Mouse (Mus musculus) midbrain, embryonic 14.5 days (tissue): ENCODE results near the gene Furin. TPM values are rescaled to one million over a fixed set of nuclear protein-coding genes. Genes with fewer than 3 reads are reported as not detected.
A peak's percentile ranks its signal among the peaks of the same experiment; 100 is the strongest.

Source experiments
- ATAC-seq: fragments of 200-750 bp; cut with Nextera tagmentation; 2 replicates; pipeline ENCODE4 v1.8.0; 2017; ENCODE audit warnings: moderate number of reproducible peaks, moderate library complexity; ENCODE audit not compliant: low FRiP score, low TSS enrichment
- DNase-seq: peaks from one replicate; pipeline ENCODE4 v3.0.0-alpha.2; 2015
- H3K27ac ChIP-seq: fragments of 300-500 bp; sonication (generic); replicated peaks from 2 replicates; pipeline ENCODE4 v1.5.1; 2014; ENCODE audit warnings: mild to moderate bottlenecking, low read depth, low read length, moderate library complexity
- H3K27me3 ChIP-seq: fragments of 300-500 bp; sonication (generic); 2 replicates; pipeline ENCODE4 v1.6.1; 2014; ENCODE audit warnings: low read length, control low read depth, mixed read lengths; ENCODE audit not compliant: control insufficient read depth, insufficient read depth
- H3K36me3 ChIP-seq: fragments of 300-500 bp; sonication (generic); 2 replicates; pipeline ENCODE4 v1.6.1; 2014; ENCODE audit warnings: low read length, control low read depth; ENCODE audit not compliant: control insufficient read depth, insufficient read depth
- H3K4me1 ChIP-seq: fragments of 300-500 bp; sonication (generic); 2 replicates; pipeline ENCODE4 v1.6.1; 2014; ENCODE audit warnings: mild to moderate bottlenecking, antibody characterized with exemption, low read length, control low read depth; ENCODE audit not compliant: control insufficient read depth, insufficient read depth
- H3K4me2 ChIP-seq: fragments of 300-500 bp; sonication (generic); 2 replicates; pipeline ENCODE4 v1.6.1; 2014; ENCODE audit warnings: mild to moderate bottlenecking, low read length, moderate library complexity
- H3K4me3 ChIP-seq: fragments of 300-500 bp; sonication (generic); replicated peaks from 2 replicates; pipeline ENCODE4 v1.5.1; 2014; ENCODE audit warnings: low read depth, low read length
- H3K9ac ChIP-seq: fragments of 300-500 bp; sonication (generic); replicated peaks from 2 replicates; pipeline ENCODE4 v1.6.1; 2014; ENCODE audit warnings: mild to moderate bottlenecking, low read length, moderate library complexity
- H3K9me3 ChIP-seq: fragments of 300-500 bp; sonication (generic); 2 replicates; pipeline ENCODE4 v1.6.1; 2016; ENCODE audit warnings: low read length, control low read depth, mixed read lengths; ENCODE audit not compliant: control insufficient read depth
- WGBS: fragments of 180-500 bp; shearing (Covaris S2); extraction: QIAGEN DNeasy Blood & Tissue Kit; methylation state at CpG from one replicate; pipeline ENCODE4 v1.1.7; 2014; 5-methylcytosine and 5-hydroxymethylcytosine counted together
- polyA plus RNA-seq: library from polyadenylated mRNA; unstranded; fragments of >200 nt; fragmentation: Nextera tagmentation; extraction: Ambion mirVana; gene quantifications from 2 replicates; pipeline ENCODE4 v1.2.1, GENCODE M21; 2014

Furin gene
- polyA plus RNA-seq, 1 experiment from 2014 or later = 4.9 TPM

GRCm38 (mm10) chr7:80352920-80353319 is 52.3 kb downstream of the Furin start:
- H3K9me3 ChIP-seq = no peaks in the 10 kb centered on the region
- no peak for ATAC-seq
- H3K27me3 ChIP-seq = no peaks in the 10 kb centered on the region
- no peak for DNase-seq
- H3K27ac ChIP-seq = no peak overlapping the region
- H3K9ac ChIP-seq = no peak overlapping the region
- H3K36me3 ChIP-seq = peaks cover 71% of the 10 kb centered on the region
- 93% methylated on average over 8 of the region's 8 CpGs for WGBS
- H3K4me3 ChIP-seq = no peak overlapping the region
- H3K4me2 ChIP-seq = no peak overlapping the region
- H3K4me1 ChIP-seq = no peaks in the 10 kb centered on the region

GRCm38 (mm10) chr7:80350808-80351207 is 54.4 kb downstream of the Furin start:
- WGBS = 78% methylated on average over 2 of the region's 2 CpGs
- Histone ChIP-seq H3K9ac (no peak overlapping the region), H3K27me3 (no peaks in the 10 kb centered on the region), H3K27ac (no peak overlapping the region), H3K4me2 (no peak overlapping the region), H3K36me3 (peaks cover 52% of the 10 kb centered on the region), H3K9me3 (no peaks in the 10 kb centered on the region), H3K4me3 (no peak overlapping the region), H3K4me1 (no peaks in the 10 kb centered on the region)
- ATAC-seq (no peak), DNase-seq (no peak)

GRCm38 (mm10) chr7:80347670-80348586 is 57.3 kb downstream of the Furin start:
- peaks cover 6% of the 10 kb centered on the region; the same call in 1 of the 2 replicates for H3K4me1 ChIP-seq
- no peak overlapping the region for H3K9ac ChIP-seq
- ATAC-seq (no peak), DNase-seq (no peak)
- H3K36me3 ChIP-seq = peaks cover 30% of the 10 kb centered on the region
- no peak overlapping the region for H3K4me2 ChIP-seq
- H3K4me3 ChIP-seq = no peak overlapping the region
- 77% methylated on average over 13 of the region's 13 CpGs for WGBS
- no peaks in the 10 kb centered on the region for H3K9me3 ChIP-seq
- H3K27me3 ChIP-seq = no peaks in the 10 kb centered on the region
- no peak overlapping the region for H3K27ac ChIP-seq

- Histone ChIP-seq H3K9me3 (no peaks in the 10 kb centered on the region), H3K27me3 (no peaks in the 10 kb centered on the region), H3K4me3 (no peak overlapping the region), H3K36me3 (peaks cover 19% of the 10 kb centered on the region), H3K4me2 (no peak overlapping the region), H3K9ac (no peak overlapping the region), H3K4me1 (peaks cover 15% of the 10 kb centered on the region), H3K27ac (no peak overlapping the region)
- 87% methylated on average over 5 of the region's 5 CpGs for WGBS
- ATAC-seq = no peak
- no peak for DNase-seq
Measured at GRCm38 (mm10) chr7:80346830-80347229, 58.4 kb downstream of the Furin start.

GRCm38 (mm10) chr7:80346173-80346572 is 59.1 kb downstream of the Furin start:
- no peak overlapping the region for H3K27ac ChIP-seq
- no peaks in the 10 kb centered on the region for H3K27me3 ChIP-seq
- no peak for DNase-seq
- no peak overlapping the region for H3K4me3 ChIP-seq
- ATAC-seq = no peak
- 95% methylated on average over 9 of the region's 9 CpGs for WGBS
- peaks cover 14% of the 10 kb centered on the region for H3K36me3 ChIP-seq
- H3K9me3 ChIP-seq = no peaks in the 10 kb centered on the region
- peaks cover 21% of the 10 kb centered on the region for H3K4me1 ChIP-seq
- no peak overlapping the region for H3K4me2 ChIP-seq
- no peak overlapping the region for H3K9ac ChIP-seq

GRCm38 (mm10) chr7:80343270-80344018 is 61.8 kb downstream of the Furin start:
- peaks cover 32% of the 10 kb centered on the region for H3K4me1 ChIP-seq
- H3K9ac ChIP-seq = peak overlapping the region; percentile 70
- WGBS = 27% methylated on average over 19 of the region's 19 CpGs
- H3K9me3 ChIP-seq = no peaks in the 10 kb centered on the region
- H3K36me3 ChIP-seq = no peaks in the 10 kb centered on the region
- peak overlapping the region; percentile 70 for H3K27ac ChIP-seq
- ATAC-seq = peak; percentile 11; the same call in 1 of the 2 replicates
- H3K4me2 ChIP-seq = peak overlapping the region; percentile 76
- no peak for DNase-seq
- H3K4me3 ChIP-seq = peak overlapping the region; percentile 44
- H3K27me3 ChIP-seq = no peaks in the 10 kb centered on the region

- Histone ChIP-seq H3K4me1 (peaks cover 35% of the 10 kb centered on the region), H3K36me3 (no peaks in the 10 kb centered on the region), H3K9me3 (no peaks in the 10 kb centered on the region), H3K4me3 (peak within 1 kb of the TSS; percentile 44), H3K9ac (peak within 1 kb of the TSS; percentile 70), H3K4me2 (peak within 1 kb of the TSS; percentile 76), H3K27ac (peak within 1 kb of the TSS; percentile 70), H3K27me3 (no peaks in the 10 kb centered on the region)
- ATAC-seq (peak; percentile 66), DNase-seq (peak; percentile 100)
- WGBS = 1% methylated on average over 25 of the region's 25 CpGs
Measured at GRCm38 (mm10) chr7:80342858-80343257, 62.4 kb downstream of the Furin start, which contains the start of gene Hddc3. Gene Hddc3, plus strand, starts transcription at chr7:80343104.

- Histone ChIP-seq H3K4me2 (no peak overlapping the region), H3K27ac (no peak overlapping the region), H3K4me3 (no peak overlapping the region), H3K27me3 (no peaks in the 10 kb centered on the region), H3K4me1 (peaks cover 35% of the 10 kb centered on the region), H3K9me3 (no peaks in the 10 kb centered on the region), H3K36me3 (peaks cover 5% of the 10 kb centered on the region), H3K9ac (no peak overlapping the region)
- DNase-seq (peak; percentile 26), ATAC-seq (no peak)
- 63% methylated on average over 7 of the region's 7 CpGs for WGBS
Measured at GRCm38 (mm10) chr7:80341793-80342192, 63.4 kb downstream of the Furin start.
